8 mouse cellular contexts compared by ENCODE assay signal in the genomic region with DNA sequence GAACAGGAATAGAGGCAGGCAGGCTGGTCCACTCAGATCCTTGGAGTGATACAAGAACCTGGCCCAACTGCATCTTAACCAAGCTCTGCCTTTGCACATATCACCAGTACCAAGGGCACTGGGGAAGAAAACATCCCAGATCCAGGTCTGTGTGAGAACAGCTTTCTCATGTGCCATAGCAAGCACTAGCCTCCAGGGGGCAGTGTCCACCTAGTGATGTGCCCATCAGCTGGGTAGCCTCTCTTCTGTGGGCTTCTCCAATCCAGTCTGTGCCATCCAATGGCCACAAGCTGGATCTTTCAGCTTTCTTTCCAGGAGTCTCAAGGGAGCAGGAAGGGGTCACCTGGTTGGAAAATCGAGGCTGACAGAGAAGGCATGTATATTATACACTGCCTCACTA. TPM values are rescaled to one million over a fixed set of nuclear protein-coding genes. Genes with fewer than 3 reads are reported as not detected.
DNase-seq lines count a peak whose midpoint lies in the region; ATAC-seq lines count a peak whose summit lies in the region.

No protein-coding gene starts in this region.

- H3K9ac ChIP-seq in kidney, embryonic 14.5 days (ENCODE audit: low read depth, low read length): no peak overlapping the region
- H3K9ac ChIP-seq in forebrain, embryonic 13.5 days: no peak overlapping the region
- H3K9ac ChIP-seq in intestine, embryonic 14.5 days (ENCODE audit: low read length): no peak overlapping the region
- H3K9ac ChIP-seq in midbrain, embryonic 14.5 days (replicated peaks; ENCODE audit: low read length): no peak overlapping the region

- no peak overlapping the region for H3K4me2 ChIP-seq in kidney, embryonic 14.5 days (replicated peaks; ENCODE audit: low read depth, low read length)
- H3K4me2 ChIP-seq in forebrain, embryonic 13.5 days: no peak overlapping the region
- H3K4me2 ChIP-seq in intestine, embryonic 14.5 days (ENCODE audit: low read length): no peak overlapping the region
- no peak overlapping the region for H3K4me2 ChIP-seq in midbrain, embryonic 14.5 days (ENCODE audit: low read length)

- intact Hi-C loops in left cerebral cortex, postnatal 4 days (cut with DNase I): no loop called here

- H3K4me3 ChIP-seq in kidney, embryonic 14.5 days (ENCODE audit: low read length): no peak overlapping the region
- no peak overlapping the region for H3K4me3 ChIP-seq in forebrain, embryonic 13.5 days
- no peak overlapping the region for H3K4me3 ChIP-seq in intestine, embryonic 14.5 days (ENCODE audit: low read depth, low read length)
- no peak overlapping the region for H3K4me3 ChIP-seq in midbrain, embryonic 14.5 days (replicated peaks; ENCODE audit: low read depth, low read length)

- ATAC-seq in kidney, embryonic 14.5 days (ENCODE audit: low FRiP score, low TSS enrichment): no peak
- peak; percentile 59 for ATAC-seq in forebrain, embryonic 13.5 days
- ATAC-seq in intestine, embryonic 14.5 days (replicated peaks; ENCODE audit: low FRiP score, low TSS enrichment, low read depth): no peak; the same call in 1 of the 2 replicates
- ATAC-seq in midbrain, embryonic 14.5 days (ENCODE audit: low FRiP score, low TSS enrichment): no peak

- H3K27me3 ChIP-seq in kidney, embryonic 14.5 days (ENCODE audit: control insufficient read depth, insufficient read depth, low read length): no peaks in the 10 kb centered on the region
- no peaks in the 10 kb centered on the region for H3K27me3 ChIP-seq in forebrain, embryonic 13.5 days
- no peaks in the 10 kb centered on the region for H3K27me3 ChIP-seq in intestine, embryonic 14.5 days (replicated peaks; ENCODE audit: control insufficient read depth, insufficient read depth, low read length)
- H3K27me3 ChIP-seq in midbrain, embryonic 14.5 days (ENCODE audit: control insufficient read depth, insufficient read depth, low read length): no peaks in the 10 kb centered on the region

- no peaks in the 10 kb centered on the region for H3K36me3 ChIP-seq in kidney, embryonic 14.5 days (ENCODE audit: control insufficient read depth, insufficient read depth, low read length)
- H3K36me3 ChIP-seq in forebrain, embryonic 13.5 days (ENCODE audit: poor library complexity, severe bottlenecking): no peaks in the 10 kb centered on the region
- H3K36me3 ChIP-seq in intestine, embryonic 14.5 days (ENCODE audit: control insufficient read depth, insufficient read depth, low read length): no peaks in the 10 kb centered on the region
- H3K36me3 ChIP-seq in midbrain, embryonic 14.5 days (ENCODE audit: control insufficient read depth, insufficient read depth, low read length): no peaks in the 10 kb centered on the region

- DNase-seq in kidney, adult 11 months: peak; percentile 49
- peak; percentile 40 for DNase-seq in c-Kit-negative CD71-positive TER-119-positive erythroid progenitor cells, embryonic 14.5 days (ENCODE audit: low read depth, low spot score)
- peak; percentile 85 for DNase-seq in intestine, embryonic 14.5 days (ENCODE audit: low spot score)
- peak; percentile 69 for DNase-seq in left cerebral cortex, postnatal 4 days
- DNase-seq in midbrain, embryonic 14.5 days: peak; percentile 86
- peak; percentile 32 to 61 for DNase-seq in spleen, postnatal 14 days (ENCODE audit: low spot score in 2 of 2)

- no peaks in the 10 kb centered on the region for H3K4me1 ChIP-seq in kidney, embryonic 14.5 days (ENCODE audit: control insufficient read depth, insufficient read depth, low read length)
- no peaks in the 10 kb centered on the region for H3K4me1 ChIP-seq in forebrain, embryonic 13.5 days
- no peaks in the 10 kb centered on the region for H3K4me1 ChIP-seq in intestine, embryonic 14.5 days (replicated peaks; ENCODE audit: control insufficient read depth, insufficient read depth, low read length)
- H3K4me1 ChIP-seq in midbrain, embryonic 14.5 days (ENCODE audit: control insufficient read depth, insufficient read depth, low read length): no peaks in the 10 kb centered on the region

- H3K9me3 ChIP-seq in kidney, embryonic 14.5 days (ENCODE audit: control insufficient read depth, low read length): no peaks in the 10 kb centered on the region
- H3K9me3 ChIP-seq in forebrain, embryonic 13.5 days (replicated peaks): no peaks in the 10 kb centered on the region
- H3K9me3 ChIP-seq in intestine, embryonic 14.5 days (ENCODE audit: control insufficient read depth, low read length): no peaks in the 10 kb centered on the region
- H3K9me3 ChIP-seq in midbrain, embryonic 14.5 days (ENCODE audit: control insufficient read depth, low read length): no peaks in the 10 kb centered on the region

- WGBS in kidney, embryonic 14.5 days: 0% methylated on average over 1 of the region's 1 CpGs
- 0% methylated on average over 1 of the region's 1 CpGs for WGBS in forebrain, embryonic 13.5 days
- WGBS in intestine, embryonic 14.5 days: 0% methylated on average over 1 of the region's 1 CpGs
- WGBS in midbrain, embryonic 14.5 days: 7% methylated on average over 1 of the region's 1 CpGs

- H3K27ac ChIP-seq in kidney, embryonic 14.5 days (ENCODE audit: low read depth, low read length): no peak overlapping the region
- H3K27ac ChIP-seq in forebrain, embryonic 13.5 days: no peak overlapping the region
- no peak overlapping the region for H3K27ac ChIP-seq in intestine, embryonic 14.5 days (ENCODE audit: low read depth)
- H3K27ac ChIP-seq in midbrain, embryonic 14.5 days (replicated peaks; ENCODE audit: low read depth, low read length): no peak overlapping the region

RNA-seq across cellular contexts. Expression of a gene that starts 5.7 kb away (rescaled TPM):
- polyA plus RNA-seq in kidney, embryonic 14.5 days (2014; fragmentation: Nextera tagmentation; extraction: Ambion mirVana): 0.41 and 1.0 TPM in 2 replicates
- 0.72 TPM in 1 of 2 replicates, not detected in the other for polyA plus RNA-seq in forebrain, embryonic 13.5 days (2015; fragmentation: Nextera tagmentation; extraction: Ambion mirVana)
- polyA plus RNA-seq in intestine, embryonic 14.5 days (2014; fragmentation: Nextera tagmentation; extraction: Ambion mirVana): not detected in 2 replicates
- total RNA-seq in left cerebral cortex, postnatal 4 days (2021): not detected
- not detected in 2 replicates for polyA plus RNA-seq in midbrain, embryonic 14.5 days (2014; fragmentation: Nextera tagmentation; extraction: Ambion mirVana)

RNA-seq across cellular contexts. Expression of a gene that starts 13.3 kb away (rescaled TPM):
- 0.84 and 1.5 TPM in 2 replicates for polyA plus RNA-seq in kidney, embryonic 14.5 days (2014; fragmentation: Nextera tagmentation; extraction: Ambion mirVana)
- not detected in 2 replicates for polyA plus RNA-seq in forebrain, embryonic 13.5 days (2015; fragmentation: Nextera tagmentation; extraction: Ambion mirVana)
- 0.82 and 1.1 TPM in 2 replicates for polyA plus RNA-seq in intestine, embryonic 14.5 days (2014; fragmentation: Nextera tagmentation; extraction: Ambion mirVana)
- 1 to 10 TPM; 1.2 to 1.7 TPM for total RNA-seq in left cerebral cortex, postnatal 4 days (2021)
- polyA plus RNA-seq in midbrain, embryonic 14.5 days (2014; fragmentation: Nextera tagmentation; extraction: Ambion mirVana): not detected in 2 replicates

RNA-seq across cellular contexts. Expression of a gene that starts 22.5 kb away (rescaled TPM):
- 44.8 and 47.0 TPM in 2 replicates for polyA plus RNA-seq in kidney, embryonic 14.5 days (2014; fragmentation: Nextera tagmentation; extraction: Ambion mirVana)
- 30.4 and 33.5 TPM in 2 replicates for polyA plus RNA-seq in forebrain, embryonic 13.5 days (2015; fragmentation: Nextera tagmentation; extraction: Ambion mirVana)
- polyA plus RNA-seq in intestine, embryonic 14.5 days (2014; fragmentation: Nextera tagmentation; extraction: Ambion mirVana): 48.3 and 50.0 TPM in 2 replicates
- 10 to 100 TPM; 32.7 to 38.4 TPM for total RNA-seq in left cerebral cortex, postnatal 4 days (2021)
- polyA plus RNA-seq in midbrain, embryonic 14.5 days (2014; fragmentation: Nextera tagmentation; extraction: Ambion mirVana): 37.6 and 38.3 TPM in 2 replicates

RNA-seq across cellular contexts. Expression of a gene that starts 23.5 kb away (rescaled TPM):
- polyA plus RNA-seq in kidney, embryonic 14.5 days (2014; fragmentation: Nextera tagmentation; extraction: Ambion mirVana): 36.5 and 41.3 TPM in 2 replicates
- polyA plus RNA-seq in forebrain, embryonic 13.5 days (2015; fragmentation: Nextera tagmentation; extraction: Ambion mirVana): 43.4 and 49.7 TPM in 2 replicates
- 33.3 and 34.6 TPM in 2 replicates for polyA plus RNA-seq in intestine, embryonic 14.5 days (2014; fragmentation: Nextera tagmentation; extraction: Ambion mirVana)
- total RNA-seq in left cerebral cortex, postnatal 4 days (2021): 10 to 100 TPM; 48.2 to 51.1 TPM
- polyA plus RNA-seq in midbrain, embryonic 14.5 days (2014; fragmentation: Nextera tagmentation; extraction: Ambion mirVana): 28.0 and 28.8 TPM in 2 replicates

RNA-seq across cellular contexts. Expression of a gene that starts 37.6 kb away (rescaled TPM):
- 9.1 and 11.4 TPM in 2 replicates for polyA plus RNA-seq in kidney, embryonic 14.5 days (2014; fragmentation: Nextera tagmentation; extraction: Ambion mirVana)
- 18.6 and 20.3 TPM in 2 replicates for polyA plus RNA-seq in forebrain, embryonic 13.5 days (2015; fragmentation: Nextera tagmentation; extraction: Ambion mirVana)
- polyA plus RNA-seq in intestine, embryonic 14.5 days (2014; fragmentation: Nextera tagmentation; extraction: Ambion mirVana): 16.0 and 16.2 TPM in 2 replicates
- total RNA-seq in left cerebral cortex, postnatal 4 days (2021): 10 to 100 TPM; 80.4 to 86.7 TPM
- 36.1 and 40.0 TPM in 2 replicates for polyA plus RNA-seq in midbrain, embryonic 14.5 days (2014; fragmentation: Nextera tagmentation; extraction: Ambion mirVana)
